Mouse (Mus musculus) layer of hippocampus, postnatal 10 days (tissue): ENCODE results near the gene Fancb. TPM values are rescaled to one million over a fixed set of nuclear protein-coding genes. Genes with fewer than 3 reads are reported as not detected.
A peak's percentile ranks its signal among the peaks of the same experiment; 100 is the strongest.

ENCODE experiments used
- DNase-seq, 2 experiments: peaks; one replicate each; pipeline ENCODE4 v3.0.0; 2021; ENCODE audit warnings: low spot score in 2 of 2
- long read RNA-seq: library from polyadenylated mRNA; stranded (forward); transcript quantifications from one replicate; pipeline ENCODE4 v2.0.0, GENCODE M21; 2023
- total RNA-seq, 2 experiments: library from RNA; stranded (reverse); gene quantifications; 2 replicates each; pipeline ENCODE4 v1.2.3; 2021

Gene Fancb
- total RNA-seq = 1 to 10 TPM in 1 of 2 experiments, under 1 TPM in 1; 0.96 to 2.4 TPM
- long read RNA-seq = 0 reads

DNA sequence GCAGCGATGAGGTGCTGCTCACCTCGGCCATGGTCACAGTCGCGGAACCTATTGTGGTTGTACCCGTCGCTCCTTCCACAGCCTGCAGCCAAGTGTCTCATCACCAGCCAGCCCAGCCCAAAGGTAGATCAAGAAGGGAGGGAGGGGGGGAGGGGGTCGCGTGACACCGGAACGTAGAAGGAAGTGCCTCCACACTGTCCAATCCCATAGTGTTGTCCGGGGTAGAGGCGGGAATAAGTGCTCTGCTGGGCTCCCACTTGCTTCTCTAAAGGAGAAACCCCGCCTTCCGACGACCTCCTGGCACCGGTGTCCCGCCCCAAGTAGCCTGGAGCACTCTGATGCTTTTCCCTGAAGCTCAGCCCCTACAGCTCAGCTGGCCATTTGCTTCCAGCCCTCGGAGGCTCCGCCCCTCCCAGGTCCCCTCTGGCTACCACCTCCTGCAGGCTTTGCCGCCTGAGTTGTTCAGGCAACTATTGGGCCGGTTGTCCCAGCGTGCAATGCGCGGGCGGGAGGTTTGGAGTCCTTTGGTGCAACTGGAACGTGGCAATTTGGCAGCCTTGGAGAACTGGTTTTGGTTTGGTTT lies at the start of gene Fancb, which contains the start of gene Mospd2:
Fancb (plus strand) TSS at position 400 of the 583 bp plus-strand sequence.
Mospd2 (minus strand) TSS at position 183 of the 583 bp plus-strand sequence.
- DNase-seq = peak; percentile 71 to 80

DNA sequence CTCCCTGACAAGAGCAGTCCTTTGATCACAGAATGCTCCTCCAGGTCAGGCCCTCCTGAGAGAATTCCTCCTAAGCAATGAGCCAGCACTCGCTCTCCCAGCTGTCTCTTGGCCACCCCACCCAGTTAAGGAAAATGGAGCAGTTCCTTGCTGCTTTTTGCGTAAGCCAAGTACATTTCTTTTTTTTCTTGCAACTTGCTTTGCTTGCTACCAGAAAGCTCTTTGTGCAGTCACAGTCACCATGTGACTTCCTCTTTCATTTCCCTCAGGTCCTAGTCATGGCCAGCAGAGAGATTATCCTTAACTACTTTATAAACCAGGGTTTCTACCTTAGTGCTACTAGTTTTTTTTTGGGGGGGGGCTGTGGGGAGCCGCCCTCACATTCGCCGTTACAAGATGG lies 38.9 kb upstream of the Fancb start:
- no peak for DNase-seq

DNA sequence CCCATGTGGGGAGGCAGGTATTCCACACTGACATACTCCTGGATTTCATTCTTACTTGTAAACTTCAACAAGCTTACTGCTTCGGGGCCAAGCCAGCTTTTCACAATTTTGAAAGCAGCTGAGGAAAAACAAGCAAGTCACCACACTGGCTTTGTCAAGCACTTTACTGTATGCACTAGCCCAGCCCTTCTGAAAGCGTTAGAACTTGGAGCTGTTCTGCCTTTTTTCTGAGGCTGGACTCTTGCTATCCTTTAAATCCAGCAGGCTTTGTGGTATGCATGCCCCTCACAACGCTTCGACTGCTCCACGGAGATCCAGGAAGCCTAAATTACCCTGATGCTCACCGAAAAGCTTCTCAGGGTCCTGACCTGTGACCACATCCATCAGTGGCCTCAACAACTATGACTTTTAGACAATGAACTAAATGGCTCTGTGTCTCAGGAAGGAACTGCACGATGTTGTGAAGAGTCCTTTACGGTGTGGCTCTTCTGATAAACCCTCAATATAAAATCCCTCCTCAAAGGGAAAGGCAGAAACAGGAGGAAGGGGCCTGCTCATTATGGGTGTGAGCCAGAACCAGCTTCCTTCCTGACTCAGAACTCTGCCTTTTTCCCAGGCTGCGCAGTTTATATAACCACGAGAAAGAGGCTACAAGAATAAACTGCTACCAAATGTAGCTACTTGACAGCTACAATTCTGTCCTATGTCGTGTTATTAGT lies 28.4 kb upstream of the Fancb start:
- DNase-seq = no peak

DNA sequence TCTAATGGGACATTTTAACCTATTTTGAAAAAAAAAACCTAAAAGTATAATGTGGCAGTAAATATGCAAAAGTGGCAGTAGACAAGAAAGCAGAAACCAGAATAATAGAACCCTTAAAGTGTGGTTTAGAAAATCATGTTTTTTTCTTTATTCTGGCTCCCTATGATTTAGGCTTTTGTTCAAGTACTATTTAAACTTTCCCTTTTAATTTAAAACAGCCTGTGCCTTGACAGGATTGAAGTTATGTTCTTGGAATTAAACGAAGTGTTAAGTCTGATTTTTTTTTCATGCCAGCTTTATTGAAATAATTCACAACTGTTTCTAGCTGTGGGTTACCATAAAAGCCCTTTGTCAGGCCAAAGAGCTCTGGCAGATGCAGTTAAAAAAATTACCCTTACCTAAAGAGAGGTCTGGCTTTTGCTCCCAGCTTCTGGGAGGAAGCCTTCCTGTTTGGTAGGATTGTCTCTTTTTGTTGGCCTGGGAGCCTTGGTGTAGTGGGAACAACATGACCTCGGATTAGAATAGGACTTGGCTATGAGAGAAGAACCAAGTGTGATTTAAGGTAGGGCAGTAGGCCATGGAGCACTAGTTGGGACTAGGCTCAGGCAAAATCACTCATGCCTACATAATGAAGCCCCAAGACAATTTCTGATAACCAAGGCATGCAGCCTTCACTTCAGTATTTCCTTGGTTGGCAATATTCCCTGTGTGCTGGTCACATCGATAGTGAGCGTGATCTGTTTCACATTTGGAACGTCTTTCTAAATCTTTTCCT lies 27.6 kb upstream of the Fancb start:
- DNase-seq = no peak

DNA sequence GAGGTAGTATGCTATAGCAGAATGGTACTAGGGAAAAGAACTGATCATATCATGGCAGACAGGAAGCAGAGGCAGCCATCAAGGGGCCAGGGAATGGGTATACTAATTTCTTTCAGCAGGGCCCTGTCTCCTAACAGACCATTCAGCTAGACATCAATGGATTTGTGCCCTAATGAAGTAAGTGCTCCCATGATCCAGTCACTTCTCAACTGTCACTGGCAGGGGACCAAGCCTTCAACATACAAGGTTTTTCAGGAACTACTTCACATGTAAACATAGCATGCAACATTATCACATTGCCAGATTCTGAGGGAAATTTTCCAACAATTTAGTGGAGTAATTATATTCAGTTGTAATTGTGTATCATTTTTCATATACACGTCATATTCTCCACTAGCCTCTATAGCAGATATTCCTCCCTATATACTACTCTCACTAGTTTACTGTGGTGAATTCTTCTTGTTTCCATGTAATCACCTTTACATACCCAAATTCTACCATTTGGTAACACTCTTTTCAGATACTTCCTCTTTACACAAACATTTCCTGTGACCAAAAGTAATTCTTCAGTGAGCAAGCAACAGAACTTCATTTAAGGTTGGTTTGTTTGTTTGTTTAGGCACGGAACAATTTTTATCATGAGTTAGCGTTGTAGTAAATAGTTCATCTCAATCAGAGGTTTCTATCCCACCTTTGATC lies 14.5 kb upstream of the Fancb start:
- no peak for DNase-seq

DNA sequence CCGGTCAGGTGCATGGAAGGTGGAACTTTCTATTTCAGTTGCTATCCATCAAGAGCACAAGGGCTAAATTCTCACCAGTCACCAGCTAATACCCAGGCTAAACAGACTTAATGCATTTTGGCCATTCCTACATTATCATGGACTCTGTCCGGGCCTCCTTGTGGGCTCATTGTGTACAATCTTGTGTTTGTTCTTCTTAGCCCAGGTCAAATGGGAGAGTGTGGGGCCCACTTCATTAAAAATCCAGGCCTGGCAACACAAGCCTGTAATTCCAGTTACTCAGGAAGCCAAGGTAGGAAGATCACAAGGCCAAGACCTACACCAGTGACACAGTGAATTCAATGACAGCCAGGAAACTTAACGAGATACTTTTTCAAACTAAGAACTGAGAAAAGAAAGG lies 9.2 kb upstream of the Fancb start:
- no peak for DNase-seq

DNA sequence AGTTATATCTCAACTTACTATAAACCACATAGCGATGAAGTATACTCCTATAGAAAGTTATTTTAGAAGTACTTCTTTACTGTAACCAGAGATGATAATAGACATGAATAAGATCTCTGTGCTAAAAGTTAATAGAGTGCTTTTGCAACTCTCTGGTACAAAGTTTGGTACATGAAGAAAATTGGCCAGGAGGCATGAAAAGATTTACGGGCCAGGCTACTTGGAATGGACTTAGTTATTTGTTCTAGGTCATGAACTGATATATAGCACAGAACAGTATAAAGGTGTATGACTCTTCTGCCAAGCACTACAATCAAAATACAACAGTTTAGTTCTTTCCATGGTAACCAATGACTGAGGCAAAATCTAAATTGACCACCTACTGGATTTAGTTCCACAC lies 1.5 kb upstream of the Fancb start:
- DNase-seq = no peak

DNA sequence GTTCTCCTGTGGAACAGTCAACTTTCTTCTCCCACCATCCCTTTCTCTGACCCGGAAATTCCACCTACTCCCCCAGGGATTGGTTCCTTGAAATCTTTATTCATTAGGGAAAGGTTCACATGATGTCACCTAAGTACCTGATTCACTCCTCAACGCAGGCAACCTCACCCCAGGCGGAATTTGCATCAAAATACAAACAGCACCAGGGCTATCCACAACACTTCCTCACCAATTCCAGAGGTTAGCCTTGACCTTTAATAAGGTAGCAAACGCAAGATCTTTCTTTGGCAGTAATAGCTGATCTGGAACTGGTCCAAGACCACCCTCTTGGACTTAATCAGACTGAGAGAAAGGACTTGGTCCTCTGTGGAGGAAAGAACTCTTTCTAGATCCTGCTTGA lies 22.7 kb downstream of the Fancb start:
- no peak for DNase-seq

DNA sequence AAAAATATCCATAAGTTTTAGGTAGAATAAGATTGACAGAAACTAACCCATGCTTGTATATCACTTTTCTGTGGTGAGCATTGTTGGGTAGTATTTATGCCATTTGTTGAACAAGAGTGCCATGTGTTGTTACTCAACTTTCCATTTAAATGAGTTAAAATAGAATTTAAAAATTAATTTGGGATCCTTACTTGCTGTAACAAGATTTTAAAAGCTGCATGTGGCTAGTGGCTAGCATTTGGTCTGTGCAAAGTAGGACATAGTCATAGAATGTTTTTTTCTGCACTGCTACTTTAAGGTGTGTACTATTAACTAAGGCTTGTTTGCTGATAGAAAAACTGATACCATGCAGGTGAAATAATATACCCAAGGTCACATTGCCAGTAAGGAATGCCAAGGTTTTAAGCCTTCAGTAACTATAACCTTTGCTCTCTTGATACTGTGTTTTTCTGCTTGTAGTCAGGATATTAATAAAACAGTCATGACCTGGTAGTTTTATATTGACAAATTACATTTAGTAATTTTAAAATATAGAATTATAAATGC lies 24.5 kb downstream of the Fancb start, which contains the start of gene Gm17604:
Gm17604 (minus strand) TSS at position 51 of the 546 bp plus-strand sequence.
- no peak for DNase-seq

Other genes starting within 250 kb of the Fancb start
- gene Mospd2, start 217 bp upstream of the Fancb start, total RNA-seq = 10 to 100 TPM; 24.6 to 27.7 TPM
- not detected for gene Gm17604, start 24.2 kb downstream of the Fancb start, total RNA-seq